Mouse (Mus musculus): Measurements from ENCODE around the gene Shisa5.
A peak's percentile ranks its signal among the peaks of the same experiment; 100 is the strongest.

Shisa5 gene

DNA sequence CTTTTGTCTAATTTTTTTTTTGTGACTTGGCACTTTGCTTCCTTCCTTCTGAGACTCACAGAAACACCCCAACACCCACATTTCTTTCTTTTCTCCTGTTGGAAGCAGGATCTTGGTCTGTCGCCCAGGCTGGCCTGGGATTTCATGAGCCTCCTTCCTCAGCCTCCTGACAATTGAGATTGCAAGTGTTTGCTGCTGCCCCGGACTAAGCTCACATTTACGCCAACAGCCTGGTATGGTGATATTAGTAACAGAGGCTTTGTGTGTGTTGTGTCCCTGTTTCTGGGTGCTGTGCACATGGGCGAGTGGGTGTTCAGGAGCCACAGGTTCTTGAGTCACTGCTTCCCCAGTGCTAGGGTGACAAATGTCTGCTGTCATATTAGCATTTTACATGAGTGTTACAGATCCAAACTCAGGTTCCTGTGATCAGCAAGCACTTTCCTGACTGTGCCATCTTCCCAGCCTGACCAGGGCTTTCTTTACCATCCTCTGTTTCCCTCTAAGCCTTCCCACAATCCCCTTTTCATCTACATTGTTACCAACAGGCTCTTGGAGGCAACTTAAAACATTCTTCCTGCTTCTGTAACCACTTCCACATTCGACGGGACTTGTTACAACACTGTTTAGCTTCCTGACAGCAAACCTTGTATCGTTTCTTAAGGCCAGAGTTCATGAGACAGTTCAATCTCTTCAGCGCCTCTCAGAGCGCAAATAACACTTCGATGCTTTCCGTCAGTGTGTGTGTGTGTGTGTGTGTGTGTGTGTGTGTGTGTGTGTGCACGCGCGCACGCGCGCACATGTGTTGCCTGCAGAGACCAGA, 15.3 kb upstream of the Shisa5 start:
- DNase-seq (ENCODE audit: low spot score), result peak; percentile 32

GRCm38 (mm10) chr9:109027521-109027920, 10.8 kb upstream of the Shisa5 start:
- no peak for DNase-seq (ENCODE audit: low spot score)

DNA sequence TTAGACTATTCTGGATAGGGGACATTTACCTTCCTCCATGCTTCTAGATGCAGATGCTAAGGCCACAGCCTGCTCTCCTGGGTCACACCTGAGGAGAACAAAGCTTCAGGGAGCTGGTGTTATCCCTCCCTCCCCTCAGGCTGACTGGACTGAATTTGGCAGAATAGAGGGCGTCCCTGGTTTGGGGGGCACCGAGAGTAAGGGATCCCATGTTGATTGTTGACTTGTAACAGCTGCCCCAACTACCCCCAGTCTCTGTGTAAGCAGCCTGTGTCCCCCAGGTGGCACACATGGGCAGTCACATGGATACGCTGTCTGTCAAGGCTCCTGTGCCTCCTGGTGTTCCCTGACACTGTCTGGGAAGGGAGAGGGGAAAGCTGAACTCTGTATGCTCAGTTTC, 9.9 kb upstream of the Shisa5 start:
- DNase-seq (ENCODE audit: low spot score), result no peak

DNA sequence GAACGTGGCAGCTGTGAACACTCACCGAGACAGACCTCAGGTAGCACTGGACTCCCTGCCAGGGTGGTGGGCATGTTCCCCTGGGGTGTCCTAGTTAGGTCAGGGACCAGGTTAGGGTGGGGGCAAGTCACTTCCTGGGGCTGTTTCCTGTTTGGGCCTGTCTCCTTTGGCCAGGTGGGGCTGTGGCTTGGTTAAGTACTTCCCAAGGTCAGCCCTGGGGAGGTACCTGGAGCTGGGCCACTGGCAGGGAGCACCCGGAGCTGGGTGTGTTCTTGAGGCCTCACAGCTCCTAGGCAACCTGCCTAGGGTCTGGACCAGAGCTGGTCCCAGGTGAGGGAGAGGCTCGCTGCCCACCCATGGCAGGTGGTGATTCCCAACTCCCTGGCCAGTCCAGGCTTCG, 9.4 kb upstream of the Shisa5 start:
- no peak for DNase-seq (ENCODE audit: low spot score)

- no peak for DNase-seq (ENCODE audit: low spot score)
Observed at GRCm38 (mm10) chr9:109030312-109030711, 8.1 kb upstream of the Shisa5 start.

DNA sequence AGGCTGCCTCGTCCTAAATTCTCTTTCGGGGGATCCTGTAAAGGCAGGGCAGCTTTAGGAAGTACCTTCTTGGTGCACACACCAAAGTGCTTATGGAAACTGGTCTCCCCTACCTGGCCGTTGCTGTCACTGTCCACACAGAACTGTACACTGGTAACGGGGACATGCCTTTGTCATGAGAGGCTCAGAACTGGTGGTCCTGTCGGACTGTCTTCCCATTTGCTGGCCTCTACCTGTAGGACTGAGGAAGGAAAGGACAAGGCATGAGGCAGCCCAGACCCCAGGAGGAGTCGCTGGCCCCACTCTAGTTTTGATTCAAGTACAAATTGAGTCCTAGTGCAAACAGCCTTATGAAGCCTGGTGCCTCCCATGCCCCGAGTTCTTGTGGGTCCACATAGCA, 7.4 kb upstream of the Shisa5 start:
- DNase-seq (ENCODE audit: low spot score), result no peak

DNA sequence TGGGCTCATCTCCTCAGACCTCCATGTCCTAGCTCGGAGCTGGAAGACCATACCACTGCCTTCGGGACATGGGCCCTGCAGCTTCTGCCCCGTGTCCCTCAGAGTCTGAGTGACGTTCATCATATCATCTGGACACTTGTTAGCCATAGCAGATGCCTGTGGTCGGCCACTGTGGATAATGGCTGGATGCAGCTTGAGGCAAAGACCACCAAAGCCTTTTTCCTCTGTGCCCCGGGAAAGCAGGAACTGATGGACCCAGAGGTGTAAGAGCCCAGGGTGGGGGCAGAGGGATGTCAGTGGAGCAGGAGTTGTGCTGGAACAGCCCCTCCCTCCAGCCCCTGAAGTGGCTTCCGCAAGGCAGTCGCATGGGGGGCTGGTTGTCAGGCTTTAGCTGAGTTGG, 6.7 kb upstream of the Shisa5 start:
- no peak for DNase-seq (ENCODE audit: low spot score)

DNA sequence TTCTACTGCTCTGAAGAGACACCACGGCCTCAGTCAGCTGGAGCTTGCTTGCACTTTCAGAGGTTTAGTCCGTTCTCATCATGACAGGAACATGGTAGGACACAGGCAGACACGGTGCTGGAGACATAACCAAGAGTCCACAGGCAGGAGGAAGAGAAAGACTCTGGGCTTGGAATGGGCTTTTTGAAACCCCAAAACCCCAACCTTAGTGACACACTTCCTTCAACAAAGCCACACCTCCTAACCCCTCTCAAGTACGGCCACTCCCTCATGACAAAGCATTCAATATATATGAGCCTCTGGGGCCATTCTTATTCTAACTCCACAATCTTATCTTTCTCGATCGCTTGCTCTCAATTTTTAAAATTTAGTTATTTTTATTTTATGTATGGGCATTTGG, 5.9 kb upstream of the Shisa5 start:
- no peak for DNase-seq (ENCODE audit: low spot score)

DNA sequence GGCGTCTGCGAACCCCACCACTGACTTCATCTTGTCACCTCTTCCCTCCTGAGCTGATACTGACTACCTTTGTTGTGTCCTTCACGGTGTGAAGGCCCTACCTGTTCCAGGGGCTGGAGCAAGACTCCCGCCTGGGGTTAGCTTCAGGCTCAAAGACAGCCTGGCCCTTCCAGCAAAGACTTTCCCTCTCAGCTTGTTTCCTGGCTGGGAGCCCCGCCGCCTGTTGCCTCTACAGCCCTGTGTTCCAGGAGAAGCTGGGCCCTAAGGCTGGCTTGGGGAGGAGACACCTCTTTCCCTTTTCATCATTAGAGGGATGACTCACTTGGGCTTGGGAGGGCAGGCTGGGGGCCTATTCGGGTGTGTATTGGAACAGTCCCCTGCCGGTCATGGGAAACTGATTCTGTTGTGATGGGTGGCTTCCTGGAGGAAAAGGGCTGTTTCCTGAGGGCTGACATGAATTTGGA, 568 bp downstream of the Shisa5 start:
- no peak for DNase-seq (ENCODE audit: low spot score)

- no peak for DNase-seq (ENCODE audit: low spot score)
Observed at GRCm38 (mm10) chr9:109039681-109040080, 1.3 kb downstream of the Shisa5 start.

DNA sequence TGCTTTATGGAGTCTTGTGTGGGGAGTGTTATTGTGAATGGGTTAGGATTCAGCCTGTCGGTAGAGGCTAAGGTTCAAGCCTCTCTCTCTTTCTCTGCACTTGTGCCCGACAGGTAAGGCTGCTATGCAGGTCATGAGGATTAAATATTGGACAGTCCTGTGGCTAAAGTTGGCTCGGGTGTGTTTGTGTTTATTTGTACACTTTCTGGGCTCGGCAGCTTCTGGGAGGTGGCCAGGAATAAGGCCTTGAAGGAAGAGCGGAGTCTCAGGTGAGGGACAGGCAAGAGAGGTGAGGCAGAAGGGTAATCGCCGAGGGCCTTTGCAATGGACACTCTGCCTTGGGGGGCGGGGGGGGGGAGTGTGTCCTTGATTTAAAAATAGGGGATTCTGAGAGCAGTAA, 1.9 kb downstream of the Shisa5 start:
- DNase-seq (ENCODE audit: low spot score), result no peak

DNA sequence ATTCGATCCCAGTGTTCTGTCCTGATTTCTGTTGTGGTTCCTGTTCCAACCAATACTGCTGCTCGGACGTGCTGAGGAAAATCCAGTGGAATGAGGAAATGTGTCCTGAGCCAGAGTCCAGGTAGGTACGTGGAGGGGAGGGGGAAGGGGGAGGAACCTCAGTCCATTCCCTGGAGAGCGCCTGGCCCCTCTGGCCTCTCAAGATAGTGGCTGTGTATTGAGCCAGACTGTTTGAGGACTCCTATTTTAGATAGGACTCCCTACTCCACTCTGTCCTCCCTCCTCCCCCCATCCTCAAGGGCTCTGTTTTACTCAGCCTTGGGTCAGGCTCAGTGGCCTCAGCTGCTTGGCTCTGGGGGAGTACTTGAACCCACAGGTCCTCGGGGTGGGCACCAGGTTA, 2.5 kb downstream of the Shisa5 start:
- no peak for DNase-seq (ENCODE audit: low spot score)

DNA sequence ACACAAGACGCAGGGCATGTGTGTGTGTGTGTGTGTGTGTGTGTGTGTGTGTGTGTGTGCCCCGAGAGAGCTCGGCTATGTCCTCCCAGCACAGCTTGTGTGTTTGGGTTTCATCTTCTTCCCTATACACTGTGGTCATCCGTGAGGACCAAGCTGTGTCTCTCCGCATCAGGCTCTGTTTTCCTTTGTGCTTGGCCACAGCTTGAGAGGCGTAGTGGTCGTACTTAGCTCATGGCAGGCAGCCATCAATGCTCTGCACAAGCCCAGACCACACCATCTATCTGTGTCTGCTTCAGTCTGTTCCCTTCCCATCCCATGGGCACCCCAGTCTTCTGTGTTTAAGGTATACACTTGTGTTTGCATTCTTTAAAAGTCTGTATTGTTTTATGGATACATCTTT, 3.0 kb downstream of the Shisa5 start:
- DNase-seq (ENCODE audit: low spot score), result no peak

DNA sequence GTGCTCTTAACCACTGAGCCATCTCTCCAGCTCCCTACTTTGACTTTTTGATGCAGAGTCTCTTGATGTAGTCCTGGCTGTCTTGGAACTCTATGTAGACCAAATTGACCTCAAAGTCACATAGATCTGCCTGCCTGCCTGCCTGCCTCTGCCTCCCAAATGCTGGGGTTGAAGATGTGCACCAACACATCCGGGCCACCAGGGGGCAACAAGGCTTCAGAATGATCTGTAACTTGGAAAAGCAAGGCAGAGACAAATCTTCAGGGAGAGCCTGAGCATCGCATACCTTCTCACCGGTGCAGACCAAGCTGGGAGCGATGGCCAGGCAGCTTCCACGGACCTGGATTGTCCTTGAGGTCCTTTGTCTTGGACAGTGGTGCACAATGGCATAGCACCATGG, 7.9 kb downstream of the Shisa5 start:
- DNase-seq (ENCODE audit: low spot score), result no peak

DNA sequence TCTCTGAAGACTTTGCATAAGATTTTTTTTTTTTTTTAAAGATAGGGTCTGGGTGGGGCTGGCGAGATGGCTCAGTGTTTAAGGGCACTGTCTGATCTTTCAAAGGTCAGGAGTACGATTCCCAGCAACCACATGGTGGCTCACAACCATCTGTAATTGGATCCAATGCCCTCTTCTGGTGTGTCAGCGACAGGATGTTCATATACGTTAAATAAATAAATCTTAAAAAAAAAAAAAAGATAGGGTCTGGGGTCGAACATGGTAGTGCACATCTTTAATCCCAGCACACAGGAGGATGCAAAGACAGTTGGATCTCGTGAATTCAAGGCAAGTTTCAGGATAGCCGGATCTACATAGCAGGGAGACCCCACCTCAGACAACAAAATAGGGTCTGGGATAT, 11.0 kb downstream of the Shisa5 start:
- no peak for DNase-seq (ENCODE audit: low spot score)

DNA sequence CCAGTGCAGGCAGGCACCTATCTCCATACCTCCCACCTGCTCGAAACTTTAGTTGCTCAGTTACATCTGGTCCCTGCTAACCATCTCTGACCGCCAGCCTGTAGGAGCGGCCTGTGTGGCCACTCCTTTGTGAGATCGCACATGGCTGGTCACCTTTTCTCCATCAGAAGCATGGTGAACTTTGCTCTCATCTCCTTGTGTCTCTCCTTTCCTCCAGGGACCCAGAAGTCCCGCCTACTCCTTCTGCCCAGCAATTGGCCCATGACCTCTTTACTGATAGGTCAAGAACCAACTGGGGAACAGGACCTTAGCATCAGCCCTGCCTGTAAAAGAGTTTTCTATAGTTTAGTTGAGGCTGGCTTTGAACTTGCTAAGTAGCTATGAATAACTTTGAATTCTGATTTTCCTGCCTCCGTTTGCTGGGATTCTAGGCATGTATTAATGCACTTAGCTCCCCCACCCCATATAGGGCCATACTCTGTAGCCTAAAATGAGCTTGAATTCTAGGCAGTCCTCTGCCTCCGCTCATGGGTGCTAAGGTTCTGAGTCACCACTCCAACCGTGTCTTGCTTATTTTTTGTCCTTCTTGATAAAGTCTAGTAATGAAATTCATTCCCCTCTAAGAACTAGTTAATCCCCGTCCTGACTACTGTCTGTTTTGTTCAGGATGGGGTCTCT, 11.8 kb downstream of the Shisa5 start:
- DNase-seq (ENCODE audit: low spot score), result no peak

DNA sequence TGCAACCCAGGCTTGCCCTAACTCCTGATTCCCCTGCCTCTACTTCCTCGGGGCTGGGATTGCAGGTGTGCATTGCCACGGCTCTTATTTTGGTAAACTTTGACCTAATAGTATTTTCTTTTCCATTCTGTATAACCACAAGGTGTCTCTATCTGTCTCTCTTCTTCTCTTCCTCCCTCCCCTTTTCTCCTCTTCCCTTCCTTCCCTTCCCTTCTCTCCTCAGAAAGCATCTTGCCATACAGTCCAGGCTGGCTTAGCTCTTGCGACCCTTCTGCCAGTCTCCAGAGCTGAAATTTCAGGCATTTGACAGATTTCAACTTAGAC, 12.3 kb downstream of the Shisa5 start:
- DNase-seq (ENCODE audit: low spot score), result no peak

DNA sequence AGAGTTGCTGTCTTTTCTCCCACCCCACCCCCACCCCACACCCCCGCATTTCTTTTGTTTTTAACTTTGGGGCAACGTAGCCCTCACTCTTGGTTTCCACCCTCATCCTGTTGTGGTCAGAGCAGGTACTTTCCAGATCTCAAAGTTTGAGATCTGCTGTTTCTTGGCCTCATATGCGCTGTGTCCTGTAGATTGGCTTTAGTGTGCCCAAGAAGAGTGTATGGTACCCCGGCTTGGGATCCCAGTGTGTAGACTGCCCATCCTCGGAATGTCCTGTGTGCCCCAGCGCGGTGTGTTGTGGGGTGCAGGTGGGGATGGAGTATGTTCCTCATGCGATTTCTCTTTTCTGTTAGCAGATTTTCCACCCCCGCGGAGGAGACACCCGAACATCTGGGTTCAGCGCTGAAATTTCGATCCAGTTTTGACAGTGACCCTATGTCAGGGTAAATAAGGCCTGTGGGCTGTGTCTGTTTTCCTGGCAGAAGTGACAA, 12.7 kb downstream of the Shisa5 start:
- DNase-seq (ENCODE audit: low spot score), result no peak

- no peak for DNase-seq (ENCODE audit: low spot score)
Observed at GRCm38 (mm10) chr9:109051651-109052489, 13.5 kb downstream of the Shisa5 start.

DNA sequence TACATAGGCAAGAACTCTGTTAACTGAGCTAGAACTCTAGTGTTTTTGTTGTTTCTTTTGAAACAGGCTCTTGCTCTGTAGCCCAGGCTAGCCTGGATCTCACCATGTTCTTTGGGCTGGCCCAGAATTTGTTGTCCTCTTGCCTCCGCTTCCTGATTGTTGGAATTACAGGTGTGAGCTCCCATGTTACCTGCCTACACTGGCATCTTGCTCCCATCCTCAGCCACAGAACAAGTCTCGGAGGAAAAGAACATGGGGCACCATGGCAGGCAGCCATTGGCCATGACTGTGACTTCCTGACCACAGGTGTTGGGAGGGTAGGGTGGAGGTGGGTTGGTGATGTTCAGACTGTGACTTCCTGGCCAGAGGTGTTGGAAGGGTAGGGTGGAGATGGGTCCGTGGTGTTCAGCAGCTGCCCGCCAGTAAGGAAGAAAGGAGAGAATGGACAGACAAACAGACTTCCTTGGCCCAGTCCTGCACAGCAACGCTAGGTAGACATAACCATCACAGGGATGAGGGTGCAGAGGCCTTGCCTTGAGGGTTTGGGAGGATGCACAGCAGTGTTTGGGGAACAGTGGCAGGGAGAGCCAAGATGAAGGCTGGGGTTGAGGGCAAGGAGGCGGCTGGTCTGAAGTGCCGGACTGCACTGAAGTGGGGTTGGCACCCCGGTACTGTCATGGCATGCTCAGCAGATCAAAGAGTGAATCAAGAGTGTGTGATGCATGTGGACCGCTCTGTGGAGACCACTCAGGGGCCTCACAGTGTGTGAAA, 14.3 kb downstream of the Shisa5 start:
- DNase-seq (ENCODE audit: low spot score), result no peak

DNA sequence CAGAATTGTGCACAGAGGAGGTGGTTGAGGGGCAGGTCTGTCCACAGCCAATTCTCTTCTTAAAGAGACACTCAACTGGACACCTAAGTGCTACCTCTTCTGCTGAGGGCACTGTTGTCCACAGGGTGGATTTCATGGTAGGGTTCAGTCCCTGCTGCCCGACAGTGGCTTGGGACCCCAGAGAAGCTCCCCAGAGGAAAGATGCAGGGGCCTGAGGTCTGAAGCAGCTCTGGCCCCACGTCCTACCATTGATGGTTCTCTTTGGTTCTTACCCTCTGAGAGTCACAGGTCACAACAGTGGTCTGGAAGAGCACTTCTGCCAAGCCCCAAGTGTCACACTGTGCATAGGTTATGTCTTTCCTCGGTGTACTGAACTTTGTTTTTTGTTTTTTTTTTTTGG, 15.0 kb downstream of the Shisa5 start:
- no peak for DNase-seq (ENCODE audit: low spot score)

DNA sequence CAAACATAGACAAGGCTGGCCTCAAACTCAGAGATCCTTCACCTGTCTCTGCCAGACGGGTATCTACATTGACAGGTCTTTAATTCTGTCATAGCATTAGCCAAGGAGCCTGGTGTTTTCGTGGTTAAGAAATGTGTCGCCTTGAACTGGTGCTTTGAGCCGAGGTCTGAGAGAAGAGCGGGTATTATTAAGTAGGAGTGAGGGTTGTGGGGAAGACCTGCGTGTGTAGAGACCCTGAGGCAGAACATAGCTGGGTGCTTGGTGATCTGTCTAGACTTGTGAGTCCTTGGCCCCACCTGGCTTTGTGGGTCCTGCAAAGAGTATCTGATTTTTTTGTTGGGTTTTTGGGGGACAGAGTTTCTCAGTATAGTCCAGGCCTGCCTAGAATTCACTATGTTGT, 15.5 kb downstream of the Shisa5 start:
- no peak for DNase-seq (ENCODE audit: low spot score)

Data from testis, postnatal 14 days (tissue).